In genomic region chr10:36936271-36936670, GRCm38 (mm10) we compare ENCODE assay signal across 22 mouse cellular contexts. TPM values are rescaled to one million over a fixed set of nuclear protein-coding genes. Genes with fewer than 3 reads are reported as not detected.
DNase-seq lines count a peak whose midpoint lies in the region; ATAC-seq and TF ChIP-seq lines count a peak whose summit lies in the region.
"Had no signal": no experiment of that assay in that cellular context is flagged by ENCODE, and none has a peak within 500 bp of the region (broad histone marks: within the 10 kb centered on the region; RNA-seq: fewer than 3 reads in every experiment).

No protein-coding gene starts in this region.

- H3K9ac ChIP-seq in ES-E14 (ENCODE audit: insufficient read depth, low read depth, low read length, poor library complexity, severe bottlenecking): no peak overlapping the region
- H3K9ac ChIP-seq in forebrain, embryonic 11.5 days (ENCODE audit: low read length): no peak overlapping the region
- H3K9ac ChIP-seq: embryonic facial prominence, embryonic 15.5 days; heart, embryonic 12.5 days; hindbrain, embryonic 15.5 days had no signal

- H3K4me3 ChIP-seq in ES-E14 (ENCODE audit: insufficient read depth in 1 of 2, low read depth in 1 of 2, low read length in 2 of 2, poor library complexity in 1 of 2, severe bottlenecking in 1 of 2): no peak overlapping the region
- no peak overlapping the region for H3K4me3 ChIP-seq in forebrain, embryonic 11.5 days (ENCODE audit: low read depth, low read length)
- H3K4me3 ChIP-seq: embryonic facial prominence, embryonic 15.5 days; erythroblast, embryonic 14.5 days; forebrain, embryonic 10.5 days; heart, embryonic 12.5 days; hindbrain, embryonic 15.5 days had no signal

- H3K27ac ChIP-seq in ES-E14 (ENCODE audit: insufficient read depth, low read depth, low read length, poor library complexity, severe bottlenecking): peak overlapping the region; percentile 0; the same call in 1 of the 2 replicates
- H3K27ac ChIP-seq in forebrain, embryonic 11.5 days (ENCODE audit: low read depth, low read length): no peak overlapping the region
- H3K27ac ChIP-seq: embryonic facial prominence, embryonic 15.5 days; forebrain, embryonic 10.5 days; hindbrain, embryonic 15.5 days had no signal

- H3K36me3 ChIP-seq in ES-E14 (ENCODE audit: control insufficient read depth, insufficient read depth, low read length, poor library complexity, severe bottlenecking): no peaks in the 10 kb centered on the region
- H3K36me3 ChIP-seq in forebrain, embryonic 11.5 days (ENCODE audit: control insufficient read depth, insufficient read depth, low read length): no peaks in the 10 kb centered on the region
- H3K36me3 ChIP-seq: embryonic facial prominence, embryonic 15.5 days; forebrain, embryonic 10.5 days; heart, embryonic 12.5 days; hindbrain, embryonic 15.5 days had no signal

- H3K9me3 ChIP-seq in ES-E14 (ENCODE audit: control insufficient read depth, insufficient read depth, low read depth, low read length): no peaks in the 10 kb centered on the region
- no peaks in the 10 kb centered on the region for H3K9me3 ChIP-seq in forebrain, embryonic 11.5 days (ENCODE audit: control insufficient read depth, low read length)
- H3K9me3 ChIP-seq: embryonic facial prominence, embryonic 15.5 days; forebrain, embryonic 10.5 days; hindbrain, embryonic 15.5 days had no signal

- in situ Hi-C loops in ES-E14 (cut with MboI; ENCODE audit: low sequenced_read_pairs in 2 of 2, unreplicated experiment in 2 of 2): no loop called here

- ATAC-seq in forebrain, embryonic 11.5 days (replicated peaks; ENCODE audit: low FRiP score): no peak
- ATAC-seq: forebrain, embryonic 16.5 days had no signal

- WGBS in forebrain, embryonic 11.5 days: 77% methylated on average over 2 of the region's 2 CpGs

- intact Hi-C loops in heart, postnatal 25 days (cut with DNase I): no loop called here

- no peak overlapping the region for H3K4me2 ChIP-seq in forebrain, embryonic 11.5 days (ENCODE audit: low read depth, low read length, severe bottlenecking)
- H3K4me2 ChIP-seq: embryonic facial prominence, embryonic 15.5 days; heart, embryonic 12.5 days; hindbrain, embryonic 15.5 days had no signal

- peaks cover 3 to 12% of the 10 kb centered on the region in 2 experiments for H3K4me1 ChIP-seq in ES-E14 (ENCODE audit: control insufficient read depth in 2 of 2, insufficient read depth in 2 of 2, low read length in 2 of 2, poor library complexity in 1 of 2)
- H3K4me1 ChIP-seq in forebrain, embryonic 11.5 days (replicated peaks; ENCODE audit: control insufficient read depth, insufficient read depth, low read length): no peaks in the 10 kb centered on the region
- H3K4me1 ChIP-seq: embryonic facial prominence, embryonic 15.5 days; heart, embryonic 12.5 days; hindbrain, embryonic 15.5 days had no signal

- DNase-seq in testis, postnatal 10 days (ENCODE audit: low spot score): peak; percentile 39
- DNase-seq in testis, postnatal 14 days (ENCODE audit: low spot score): no peak
- peak; percentile 34 for DNase-seq in ES-E14 (ENCODE audit: low read depth, low spot score)
- DNase-seq in induced T-regulatory cell, adult 2 months (ENCODE audit: low read depth): peak; percentile 1
- DNase-seq in gastrocnemius, adult 8-10 months (ENCODE audit: low spot score in 2 of 2): no peak
- no peak for DNase-seq in forebrain, embryonic 11.5 days (ENCODE audit: low spot score)
- DNase-seq in heart, postnatal 25 days (ENCODE audit: low spot score): no peak
- DNase-seq: adrenal gland, adult 2 months; adrenal gland, postnatal 25 days; cerebellum, adult 18-20 months; cerebellum, adult 9-11 months; cerebellum, postnatal 36 days; gastrocnemius, postnatal 25 days; heart, postnatal 36 days; kidney, adult 11 months; kidney, adult 9 months had no signal

- no peaks in the 10 kb centered on the region for H3K27me3 ChIP-seq in forebrain, embryonic 11.5 days (ENCODE audit: control insufficient read depth, insufficient read depth, low read length)
- H3K27me3 ChIP-seq: embryonic facial prominence, embryonic 15.5 days; heart, embryonic 12.5 days; hindbrain, embryonic 15.5 days had no signal

TF ChIP-seq in ES-E14, 5 proteins besides CTCF, POLR2A, EP300 and RAD21:
- TF ChIP-seq HCFC1 (IDR thresholded peaks at IDR 0.05; ENCODE audit: borderline replicate concordance, insufficient read depth, low read length) (no peak), MAFK (IDR thresholded peaks at IDR 0.05; ENCODE audit: insufficient read depth, low read depth, low read length) (no peak), CHD2 (IDR thresholded peaks at IDR 0.05; ENCODE audit: low read depth, low read length) (no peak), ZC3H11A (IDR thresholded peaks at IDR 0.05; ENCODE audit: borderline replicate concordance, low read depth, low read length) (no peak), ZNF384 (IDR thresholded peaks at IDR 0.05; ENCODE audit: low read depth, low read length) (no peak)

RNA-seq across cellular contexts. Expression of gene Hdac2, which starts 38.1 kb away (rescaled TPM):
- 57.8 and 91.3 TPM in 2 replicates for total RNA-seq in ES-E14 (2012; rRNA removed)
- total RNA-seq in gastrocnemius, adult 8-10 months (2022): 10 to 100 TPM; 47.8 to 54.9 (median 52.8) TPM
- polyA plus RNA-seq in forebrain, embryonic 11.5 days (2014; fragmentation: Nextera tagmentation; extraction: Ambion mirVana): 403 and 409 TPM in 2 replicates
- 10 to 100 TPM; 56.7 to 58.4 TPM for total RNA-seq in heart, postnatal 25 days (2021)

Comparison
In these comparisons a context has a peak if more than half of its experiments do, and no peak if none do; other contexts are left out.
1. DNase-seq: peak in testis, postnatal 10 days (single experiment), ES-E14 (single experiment) and induced T-regulatory cell, adult 2 months (single experiment); none in testis, postnatal 14 days (single experiment), gastrocnemius, adult 8-10 months (0 of 2), forebrain, embryonic 11.5 days (single experiment) and heart, postnatal 25 days (single experiment).